Mouse (Mus musculus): ENCODE measurements around the gene Tgfbrap1. TPM values are rescaled to one million over a fixed set of nuclear protein-coding genes. Genes with fewer than 3 reads are reported as not detected.
A peak's percentile ranks its signal among the peaks of the same experiment; 100 is the strongest.

Gene Tgfbrap1
- total RNA-seq, 2 experiments from 2014 or later = 30.7 to 31.4 TPM

GRCm38 (mm10) chr1:43117435-43117834 is 19.0 kb upstream of the Tgfbrap1 start:
- DNase-seq (ENCODE audit: low spot score in 2 of 2) = no peak

GRCm38 (mm10) chr1:43112882-43113281 is 14.4 kb upstream of the Tgfbrap1 start:
- DNase-seq (ENCODE audit: low spot score in 2 of 2) = no peak

- DNase-seq (ENCODE audit: low spot score in 2 of 2) = no peak
Observed at GRCm38 (mm10) chr1:43110556-43110955, 12.1 kb upstream of the Tgfbrap1 start.

- no peak for DNase-seq (ENCODE audit: low spot score in 2 of 2)
Observed at GRCm38 (mm10) chr1:43108729-43109128, 10.3 kb upstream of the Tgfbrap1 start.

- DNase-seq (ENCODE audit: low spot score in 2 of 2) = no peak
Observed at GRCm38 (mm10) chr1:43094206-43094605, 4.2 kb downstream of the Tgfbrap1 start.

- DNase-seq (ENCODE audit: low spot score in 2 of 2) = peak; percentile 46 to 56
Observed at GRCm38 (mm10) chr1:43092056-43093015, 6.1 kb downstream of the Tgfbrap1 start.

- DNase-seq (ENCODE audit: low spot score in 2 of 2) = no peak
Observed at GRCm38 (mm10) chr1:43091306-43092055, 7.0 kb downstream of the Tgfbrap1 start.

GRCm38 (mm10) chr1:43090418-43090817 is 8.0 kb downstream of the Tgfbrap1 start:
- DNase-seq (ENCODE audit: low spot score in 2 of 2) = no peak

GRCm38 (mm10) chr1:43082946-43083345 is 15.5 kb downstream of the Tgfbrap1 start:
- no peak for DNase-seq (ENCODE audit: low spot score in 2 of 2)

- DNase-seq (ENCODE audit: low spot score in 2 of 2) = no peak
Observed at GRCm38 (mm10) chr1:43078124-43078523, 20.3 kb downstream of the Tgfbrap1 start.

GRCm38 (mm10) chr1:43074791-43075190 is 23.6 kb downstream of the Tgfbrap1 start:
- no peak for DNase-seq (ENCODE audit: low spot score in 2 of 2)

- DNase-seq (ENCODE audit: low spot score in 2 of 2) = no peak
Observed at GRCm38 (mm10) chr1:43072561-43072960, 25.9 kb downstream of the Tgfbrap1 start.

- no peak for DNase-seq (ENCODE audit: low spot score in 2 of 2)
Observed at GRCm38 (mm10) chr1:43072028-43072427, 26.4 kb downstream of the Tgfbrap1 start.

GRCm38 (mm10) chr1:43070726-43071125 is 27.7 kb downstream of the Tgfbrap1 start:
- DNase-seq (ENCODE audit: low spot score in 2 of 2) = no peak

GRCm38 (mm10) chr1:43067551-43067950 is 30.9 kb downstream of the Tgfbrap1 start:
- DNase-seq (ENCODE audit: low spot score in 2 of 2) = no peak

- no peak for DNase-seq (ENCODE audit: low spot score in 2 of 2)
Observed at GRCm38 (mm10) chr1:43066573-43066972, 31.9 kb downstream of the Tgfbrap1 start.

GRCm38 (mm10) chr1:43065615-43066310 is 32.7 kb downstream of the Tgfbrap1 start:
- peak in 1 of 2 experiments; percentile 38 for DNase-seq (ENCODE audit: low spot score in 2 of 2)

- no peak for DNase-seq (ENCODE audit: low spot score in 2 of 2)
Observed at GRCm38 (mm10) chr1:43051903-43052302, 46.5 kb downstream of the Tgfbrap1 start.

GRCm38 (mm10) chr1:43047811-43048210 is 50.6 kb downstream of the Tgfbrap1 start:
- DNase-seq (ENCODE audit: low spot score in 2 of 2) = no peak

- no peak for DNase-seq (ENCODE audit: low spot score in 2 of 2)
Observed at GRCm38 (mm10) chr1:43046990-43047389, 51.4 kb downstream of the Tgfbrap1 start.

GRCm38 (mm10) chr1:43045204-43045982 is 53.0 kb downstream of the Tgfbrap1 start:
- no peak for DNase-seq (ENCODE audit: low spot score in 2 of 2)
